Mouse (Mus musculus) G1E (cell line): Measurements from ENCODE around the gene Copb1.

Experiments used
- CTCF ChIP-seq: IDR thresholded peaks from 2 replicates; pipeline ENCODE4 v1.5.1; 2012; ENCODE audit warnings: low read depth, low read length, inconsistent platforms, mixed read lengths
- GATA1 ChIP-seq: IDR thresholded peaks from 2 replicates; pipeline ENCODE4 v1.6.1; 2012; ENCODE audit warnings: borderline replicate concordance, low read length, inconsistent platforms, mixed read lengths
- GATA2 ChIP-seq: IDR thresholded peaks from 2 replicates; pipeline ENCODE4 v1.6.1; 2012; ENCODE audit warnings: low read depth, low read length, inconsistent platforms, borderline replicate concordance
- POLR2AphosphoS5 ChIP-seq: IDR thresholded peaks from 2 replicates; pipeline ENCODE4 v1.6.1; 2012; ENCODE audit warnings: low read depth, low read length, inconsistent platforms; ENCODE audit not compliant: insufficient replicate concordance
- TAL1 ChIP-seq: conservative IDR thresholded peaks from 2 replicates; pipeline ENCODE4 v1.6.1; 2012; ENCODE audit warnings: low read depth, low read length, inconsistent platforms, mixed read lengths

DNA sequence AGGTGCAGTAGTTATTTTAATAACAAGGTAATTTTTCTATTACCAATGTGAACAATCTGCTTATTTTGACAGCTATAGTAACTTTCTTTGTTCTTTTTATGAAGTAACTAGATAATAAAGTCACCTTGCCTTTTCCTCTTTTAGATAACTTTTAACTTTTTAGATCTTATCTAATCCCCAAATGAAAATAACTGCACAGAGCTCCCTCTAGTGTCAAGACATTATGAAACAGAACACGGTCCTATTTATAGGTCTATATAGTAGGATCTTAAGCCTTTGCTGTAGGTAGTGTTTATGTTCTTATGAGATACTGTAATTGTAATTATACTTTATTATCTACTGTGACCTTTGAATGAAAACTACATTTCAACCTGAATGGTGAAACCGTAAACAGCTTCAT lies 41.0 kb downstream of the Copb1 start:
- TF ChIP-seq CTCF (no peak), GATA1 (no peak), POLR2AphosphoS5 (no peak), TAL1 (no peak), GATA2 (no peak)
